Mouse (Mus musculus) forebrain, embryonic 11.5 days (tissue): ENCODE results near the gene Fcho1. TPM values are rescaled to one million over a fixed set of nuclear protein-coding genes. Genes with fewer than 3 reads are reported as not detected.
"Not testable (repeated sequence)": the region's sequence is repeated elsewhere in the genome, so short reads cannot be mapped to it uniquely, and the experiment has no call there.

ENCODE experiments used
- ATAC-seq: fragments of 200-750 bp; cut with Nextera tagmentation; replicated peaks from 2 replicates; pipeline ENCODE4 v1.8.0; 2017; ENCODE audit warnings: moderate TSS enrichment; ENCODE audit not compliant: low FRiP score
- DNase-seq: peaks from one replicate; pipeline ENCODE4 v3.0.0-alpha.2; 2017; ENCODE audit warnings: low spot score
- H3K27ac ChIP-seq: fragments of 300-500 bp; sonication (generic); 2 replicates; pipeline ENCODE4 v1.5.1; 2014; ENCODE audit warnings: low read depth, low read length
- H3K27me3 ChIP-seq: fragments of 300-500 bp; sonication (generic); 2 replicates; pipeline ENCODE4 v1.6.1; 2014; ENCODE audit warnings: mild to moderate bottlenecking, low read length, mixed read lengths; ENCODE audit not compliant: control insufficient read depth, insufficient read depth
- H3K36me3 ChIP-seq: fragments of 300-500 bp; sonication (generic); 2 replicates; pipeline ENCODE4 v1.6.1; 2014; ENCODE audit warnings: mild to moderate bottlenecking, low read length, moderate library complexity, mixed read lengths; ENCODE audit not compliant: control insufficient read depth, insufficient read depth
- H3K4me1 ChIP-seq: fragments of 300-500 bp; sonication (generic); replicated peaks from 2 replicates; pipeline ENCODE4 v1.6.1; 2014; ENCODE audit warnings: low read length, mixed read lengths; ENCODE audit not compliant: control insufficient read depth, insufficient read depth
- H3K4me2 ChIP-seq: fragments of 300-500 bp; sonication (generic); 2 replicates; pipeline ENCODE4 v1.6.1; 2014; ENCODE audit warnings: low read depth, mild to moderate bottlenecking, low read length, moderate library complexity, mixed read lengths; ENCODE audit not compliant: severe bottlenecking
- H3K4me3 ChIP-seq: fragments of 300-500 bp; sonication (generic); 2 replicates; pipeline ENCODE4 v1.5.1; 2014; ENCODE audit warnings: low read depth, low read length
- H3K9ac ChIP-seq: fragments of 300-500 bp; sonication (generic); 2 replicates; pipeline ENCODE4 v1.6.1; 2014; ENCODE audit warnings: low read length
- H3K9me3 ChIP-seq: fragments of 300-500 bp; sonication (generic); 2 replicates; pipeline ENCODE4 v1.6.1; 2016; ENCODE audit warnings: low read length, mixed read lengths; ENCODE audit not compliant: control insufficient read depth
- WGBS: fragments of 180-500 bp; shearing (Covaris S2); extraction: QIAGEN DNeasy Blood & Tissue Kit; methylation state at CpG from one replicate; pipeline ENCODE4 v1.1.7; 2014; 5-methylcytosine and 5-hydroxymethylcytosine counted together
- polyA plus RNA-seq: library from polyadenylated mRNA; unstranded; fragments of >200 nt; fragmentation: Nextera tagmentation; extraction: Ambion mirVana; gene quantifications from 2 replicates; pipeline ENCODE4 v1.2.1, GENCODE M21; 2014

Fcho1 gene
- polyA plus RNA-seq, 1 experiment from 2014 or later = 21.3 TPM

GRCm38 (mm10) chr8:71709800-71710446 is 15.6 kb downstream of the Fcho1 start:
- H3K27ac ChIP-seq = no peak overlapping the region
- peaks cover 12% of the 10 kb centered on the region for H3K27me3 ChIP-seq
- peak; percentile 69 for ATAC-seq

GRCm38 (mm10) chr8:71709134-71709799 is 16.2 kb downstream of the Fcho1 start:
- Histone ChIP-seq H3K27ac (no peak overlapping the region), H3K4me1 (0 out of 2 replicates have a peak, but pooled peaks cover 2% of the 10 kb centered on the region), H3K4me2 (peak overlapping the region; percentile 38; the same call in 1 of the 2 replicates), H3K27me3 (peaks cover 12% of the 10 kb centered on the region), H3K9me3 (no peaks in the 10 kb centered on the region), H3K4me3 (no peak overlapping the region), H3K36me3 (no peaks in the 10 kb centered on the region), H3K9ac (no peak overlapping the region)
- DNase-seq (no peak), ATAC-seq (peak; percentile 34)
- WGBS = 41% methylated on average over 25 of the region's 25 CpGs

More at GRCm38 (mm10) chr8:71709800-71710446, 15.6 kb downstream of the Fcho1 start:
- Histone ChIP-seq H3K9ac (no peak overlapping the region), H3K4me3 (no peak overlapping the region), H3K36me3 (no peaks in the 10 kb centered on the region), H3K4me1 (0 out of 2 replicates have a peak, but pooled peaks cover 2% of the 10 kb centered on the region), H3K9me3 (no peaks in the 10 kb centered on the region), H3K4me2 (peak overlapping the region; percentile 38; the same call in 1 of the 2 replicates)
- WGBS = 18% methylated on average over 25 of the region's 25 CpGs
- DNase-seq = peak; percentile 91

GRCm38 (mm10) chr8:71707874-71708273 is 17.6 kb downstream of the Fcho1 start:
- no peak overlapping the region for H3K9ac ChIP-seq
- H3K9me3 ChIP-seq = no peaks in the 10 kb centered on the region
- 0 out of 2 replicates have a peak, but pooled peaks cover 2% of the 10 kb centered on the region for H3K4me1 ChIP-seq
- H3K4me3 ChIP-seq = no peak overlapping the region
- ATAC-seq (no peak), DNase-seq (peak; percentile 76)
- no peaks in the 10 kb centered on the region for H3K36me3 ChIP-seq
- H3K4me2 ChIP-seq = no peak overlapping the region
- no peak overlapping the region for H3K27ac ChIP-seq
- peaks cover 12% of the 10 kb centered on the region for H3K27me3 ChIP-seq
- WGBS = 33% methylated on average over 8 of the region's 8 CpGs

- not testable (repeated sequence) for ATAC-seq, H3K4me2 ChIP-seq, H3K36me3 ChIP-seq, H3K4me1 ChIP-seq, H3K9me3 ChIP-seq, DNase-seq, H3K9ac ChIP-seq, H3K4me3 ChIP-seq, H3K27ac ChIP-seq
- H3K27me3 ChIP-seq = peaks cover 35% of the 10 kb centered on the region
Observed at GRCm38 (mm10) chr8:71703400-71703799, 22.1 kb downstream of the Fcho1 start.

- H3K4me3 ChIP-seq = no peak overlapping the region
- H3K27ac ChIP-seq = no peak overlapping the region
- H3K9me3 ChIP-seq = no peaks in the 10 kb centered on the region
- DNase-seq = no peak
- 0 out of 2 replicates have a peak, but pooled peaks cover 2% of the 10 kb centered on the region for H3K4me1 ChIP-seq
- ATAC-seq = no peak
- H3K36me3 ChIP-seq = no peaks in the 10 kb centered on the region
- peaks cover 36% of the 10 kb centered on the region for H3K27me3 ChIP-seq
- H3K4me2 ChIP-seq = no peak overlapping the region
- WGBS = 86% methylated on average over 3 of the region's 3 CpGs
- no peak overlapping the region for H3K9ac ChIP-seq
Observed at GRCm38 (mm10) chr8:71702923-71703322, 22.6 kb downstream of the Fcho1 start.

- DNase-seq = no peak
- H3K27me3 ChIP-seq = peaks cover 34% of the 10 kb centered on the region
- no peak overlapping the region for H3K27ac ChIP-seq
- H3K4me1 ChIP-seq = 0 out of 2 replicates have a peak, but pooled peaks cover 2% of the 10 kb centered on the region
- H3K4me2 ChIP-seq = no peak overlapping the region
- no peak overlapping the region for H3K9ac ChIP-seq
- H3K36me3 ChIP-seq = no peaks in the 10 kb centered on the region
- ATAC-seq = no peak
- no peak overlapping the region for H3K4me3 ChIP-seq
- no peaks in the 10 kb centered on the region for H3K9me3 ChIP-seq
- WGBS = 35% methylated on average over 4 of the region's 4 CpGs
Observed at GRCm38 (mm10) chr8:71702087-71702432, 23.5 kb downstream of the Fcho1 start.

GRCm38 (mm10) chr8:71701414-71702086 is 24.0 kb downstream of the Fcho1 start, which contains the start of gene B3gnt3:
Gene B3gnt3 (minus strand): TSS chr8:71701789.
- WGBS = 24% methylated on average over 33 of the region's 34 CpGs
- Histone ChIP-seq H3K4me3 (no peak within 1 kb of the TSS), H3K4me1 (0 out of 2 replicates have a peak, but pooled peaks cover 2% of the 10 kb centered on the region), H3K4me2 (no peak within 1 kb of the TSS), H3K9ac (no peak within 1 kb of the TSS), H3K36me3 (no peaks in the 10 kb centered on the region), H3K27ac (no peak within 1 kb of the TSS), H3K27me3 (peaks cover 34% of the 10 kb centered on the region), H3K9me3 (no peaks in the 10 kb centered on the region)
- no peak for ATAC-seq
- no peak for DNase-seq

GRCm38 (mm10) chr8:71700493-71701269 is 24.8 kb downstream of the Fcho1 start:
- 0 out of 2 replicates have a peak, but pooled peaks cover 2% of the 10 kb centered on the region for H3K4me1 ChIP-seq
- peaks cover 34% of the 10 kb centered on the region for H3K27me3 ChIP-seq
- no peak overlapping the region for H3K4me2 ChIP-seq
- ATAC-seq (0 out of 2 replicates have a peak, but pooled peaks have one; percentile 21), DNase-seq (no peak)
- no peaks in the 10 kb centered on the region for H3K36me3 ChIP-seq
- H3K4me3 ChIP-seq = no peak overlapping the region
- no peaks in the 10 kb centered on the region for H3K9me3 ChIP-seq
- no peak overlapping the region for H3K27ac ChIP-seq
- WGBS = 11% methylated on average over 29 of the region's 29 CpGs
- H3K9ac ChIP-seq = no peak overlapping the region
